Comparison of ENCODE assay signal across 8 mouse cellular contexts in the genomic region with DNA sequence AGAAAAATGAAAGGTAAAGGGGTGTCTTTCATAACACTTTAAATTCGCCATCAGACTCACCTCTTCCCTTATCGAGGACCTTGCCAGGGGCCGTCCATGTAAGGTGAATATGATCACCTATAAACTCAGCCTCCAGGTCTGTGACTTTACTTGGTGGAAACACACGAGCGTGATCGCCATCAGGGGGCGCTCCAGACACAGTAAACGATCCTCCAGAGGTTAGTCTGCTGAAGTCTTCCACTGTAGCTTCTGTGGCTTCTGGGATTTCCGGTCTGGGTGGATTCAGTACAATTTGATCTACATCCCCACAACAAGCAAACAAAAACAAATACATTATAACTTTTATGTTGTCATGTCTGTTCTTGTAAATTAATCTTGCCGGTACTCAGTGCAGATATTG. TPM values are rescaled to one million over a fixed set of nuclear protein-coding genes. Genes with fewer than 3 reads are reported as not detected.
DNase-seq lines count a peak whose midpoint lies in the region; ATAC-seq lines count a peak whose summit lies in the region.

No protein-coding gene starts in this region.

- no peaks in the 10 kb centered on the region for H3K9me3 ChIP-seq in hindbrain, embryonic 15.5 days

- H3K4me1 ChIP-seq in hindbrain, embryonic 15.5 days (replicated peaks): no peaks in the 10 kb centered on the region

- no peak overlapping the region for H3K27ac ChIP-seq in hindbrain, embryonic 15.5 days (replicated peaks)

- peak; percentile 12 for DNase-seq in T-cell, adult 2 months (ENCODE audit: low spot score)
- peak; percentile 49 for DNase-seq in cerebellum, adult 8-10 months
- peak; percentile 75 to 89 for DNase-seq in layer of hippocampus, postnatal 14 days (ENCODE audit: low spot score in 2 of 2)
- peak; percentile 77 for DNase-seq in right cerebral cortex, postnatal 25 days
- DNase-seq in urinary bladder, postnatal 36 days (ENCODE audit: low spot score in 2 of 2): peak; percentile 71 to 85

- no peak overlapping the region for H3K9ac ChIP-seq in hindbrain, embryonic 15.5 days

- no peaks in the 10 kb centered on the region for H3K36me3 ChIP-seq in hindbrain, embryonic 15.5 days

- H3K4me3 ChIP-seq in hindbrain, embryonic 15.5 days: no peak overlapping the region

- peak; percentile 93 for ATAC-seq in frontal cortex, adult (ENCODE audit: low TSS enrichment)
- ATAC-seq in hindbrain, embryonic 15.5 days (ENCODE audit: low FRiP score, low read depth): peak; percentile 69; the same call in 1 of the 2 replicates
- ATAC-seq in megakaryocyte, adult 5-6 weeks (ENCODE audit: poor library complexity, severe bottlenecking): peak; percentile 51; the same call in 1 of the 2 replicates

- H3K27me3 ChIP-seq in hindbrain, embryonic 15.5 days: no peaks in the 10 kb centered on the region

- H3K4me2 ChIP-seq in hindbrain, embryonic 15.5 days: no peak overlapping the region

- WGBS in hindbrain, embryonic 15.5 days: 17% methylated on average over 10 of the region's 10 CpGs

RNA-seq across cellular contexts. Expression of a gene that starts 5.9 kb away (rescaled TPM):
- polyA plus RNA-seq in hindbrain, embryonic 15.5 days (2015; fragmentation: Nextera tagmentation; extraction: Ambion mirVana): 0.16 and 0.22 TPM in 2 replicates
- 1 to 10 TPM in 1 of 2 experiments, under 1 TPM in 1; 0.55 to 1.2 TPM for total RNA-seq in layer of hippocampus, postnatal 14 days (2021)
- not detected in 2 replicates for total RNA-seq in megakaryocyte, adult 5-6 weeks (2015)
- total RNA-seq in megakaryocyte, adult 5-6 weeks (2017): not detected in 2 replicates

RNA-seq across cellular contexts. Expression of a gene that starts 24.0 kb away (rescaled TPM):
- not detected in 2 replicates for polyA plus RNA-seq in hindbrain, embryonic 15.5 days (2015; fragmentation: Nextera tagmentation; extraction: Ambion mirVana)
- total RNA-seq in layer of hippocampus, postnatal 14 days (2021): not detected
- total RNA-seq in megakaryocyte, adult 5-6 weeks (2015): not detected in 2 replicates
- total RNA-seq in megakaryocyte, adult 5-6 weeks (2017): not detected in 2 replicates

Comparison
In these comparisons a context has a peak if more than half of its experiments do, and no peak if none do; other contexts are left out.
1. DNase-seq: peak in every context shown above with its lines; median percentile 82 in layer of hippocampus, postnatal 14 days; 78 in urinary bladder, postnatal 36 days; 77 in right cerebral cortex, postnatal 25 days; 49 in cerebellum, adult 8-10 months; 12 in T-cell, adult 2 months.